Mouse (Mus musculus) C2C12 (cell line): ENCODE data around the gene Hyal3.

Source experiments
- CEBPB ChIP-seq: IDR thresholded peaks from one replicate; pipeline ENCODE4 v1.6.1; 2011; ENCODE audit warnings: low read depth, mild to moderate bottlenecking, control low read depth, moderate library complexity
- CTCF ChIP-seq: IDR thresholded peaks from one replicate; pipeline ENCODE4 v1.5.1; 2011; ENCODE audit not compliant: control insufficient read depth, insufficient read depth, insufficient read length
- FOSL1 ChIP-seq: IDR thresholded peaks from one replicate; pipeline ENCODE4 v1.8.0; 2011; ENCODE audit warnings: mild to moderate bottlenecking, low read length; ENCODE audit not compliant: poor library complexity, insufficient read depth, severe bottlenecking
- MAX ChIP-seq: IDR thresholded peaks from one replicate; pipeline ENCODE4 v1.6.1; 2011; ENCODE audit warnings: mild to moderate bottlenecking, control low read depth
- USF1 ChIP-seq: IDR thresholded peaks from one replicate; pipeline ENCODE4 v1.6.1; 2011; ENCODE audit warnings: low read depth, mild to moderate bottlenecking, control low read depth, moderate library complexity

DNA sequence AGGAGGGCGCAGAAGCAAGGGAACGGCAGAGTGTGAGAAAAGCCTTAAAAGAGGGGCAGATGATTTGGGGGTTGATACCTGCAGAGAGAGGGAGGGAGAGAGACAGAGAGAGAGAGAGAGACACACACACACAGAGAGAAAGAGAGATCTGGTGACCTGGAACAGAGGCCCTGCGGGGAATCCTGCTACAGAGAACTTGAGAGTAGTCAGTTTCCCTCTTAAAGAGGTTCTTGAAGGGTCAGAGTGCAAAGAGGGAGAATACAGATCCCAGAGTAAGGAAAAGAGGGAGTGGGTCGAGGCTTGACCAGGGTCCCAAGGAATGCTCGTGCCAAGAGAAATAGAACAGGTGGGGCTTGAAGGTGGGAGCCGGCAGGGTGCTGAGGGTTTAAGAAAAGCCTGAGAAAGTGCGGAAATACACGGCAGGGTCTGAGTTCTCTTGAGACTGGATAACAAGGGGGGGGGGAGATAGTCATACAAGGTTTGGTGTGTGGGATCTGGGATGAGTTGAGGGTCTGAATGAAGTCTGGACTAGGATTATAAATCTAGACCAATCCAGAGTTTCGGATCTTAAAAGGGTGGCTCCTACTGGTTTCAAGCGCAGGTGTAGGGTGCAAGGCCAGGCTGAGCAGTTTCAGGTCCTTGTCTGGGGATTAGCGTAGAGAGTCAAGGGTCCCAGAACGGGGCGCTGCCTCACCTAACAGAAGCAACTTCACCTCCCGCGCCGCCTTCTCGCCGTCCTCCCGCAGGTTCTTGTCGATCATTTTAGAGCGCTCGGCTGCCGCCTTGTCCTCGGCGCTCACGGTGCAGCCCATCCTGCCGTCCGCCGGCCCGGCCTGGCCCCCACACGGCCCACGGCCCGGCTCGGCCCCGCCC, 54.0 kb downstream of the Hyal3 start:
- TF ChIP-seq CTCF (no peak), USF1 (no peak), MAX (no peak), CEBPB (no peak), FOSL1 (no peak)
